Mouse (Mus musculus): ENCODE results near the gene Ccdc88b. TPM values are rescaled to one million over a fixed set of nuclear protein-coding genes. Genes with fewer than 3 reads are reported as not detected.
A peak's percentile ranks its signal among the peaks of the same experiment; 100 is the strongest.
"Not testable (repeated sequence)": the region's sequence is repeated elsewhere in the genome, so short reads cannot be mapped to it uniquely, and the experiment has no call there.

The Ccdc88b gene
- 22.9 and 55.2 TPM in 2 replicates for polyA plus RNA-seq (2012; ENCODE audit: insufficient read depth, low replicate concordance)

GRCm38 (mm10) chr19:6858031-6858430 lies at the start of gene Ccdc88b:
Ccdc88b (minus strand) TSS chr19:6858211.
- Histone ChIP-seq H3K9me3 (no peaks in the 10 kb centered on the region), H3K4me1 (peaks cover 79% of the 10 kb centered on the region), H3K36me3 (replicated peaks; ENCODE audit: low read length) (peaks cover 58% of the 10 kb centered on the region), H3K4me3 (replicated peaks) (peak within 1 kb of the TSS; percentile 90), H3K27me3 (replicated peaks) (no peaks in the 10 kb centered on the region)
- TF ChIP-seq GATA1 (IDR thresholded peaks at IDR 0.05; ENCODE audit: borderline replicate concordance, low read length) (no peak), FLI1 (IDR thresholded peaks at IDR 0.05; ENCODE audit: low read length) (no peak)

- no peaks in the 10 kb centered on the region for H3K27me3 ChIP-seq (replicated peaks)
- H3K4me1 ChIP-seq = peaks cover 68% of the 10 kb centered on the region
- TF ChIP-seq GATA1 (IDR thresholded peaks at IDR 0.05; ENCODE audit: borderline replicate concordance, low read length) = no peak
- TF ChIP-seq FLI1 (IDR thresholded peaks at IDR 0.05; ENCODE audit: low read length) = no peak
- peak overlapping the region; percentile 99 for H3K4me3 ChIP-seq (replicated peaks)
- peaks cover 64% of the 10 kb centered on the region for H3K36me3 ChIP-seq (replicated peaks; ENCODE audit: low read length)
- no peaks in the 10 kb centered on the region for H3K9me3 ChIP-seq
Observed at GRCm38 (mm10) chr19:6907094-6907493, 49.1 kb upstream of the Ccdc88b start.

DNA sequence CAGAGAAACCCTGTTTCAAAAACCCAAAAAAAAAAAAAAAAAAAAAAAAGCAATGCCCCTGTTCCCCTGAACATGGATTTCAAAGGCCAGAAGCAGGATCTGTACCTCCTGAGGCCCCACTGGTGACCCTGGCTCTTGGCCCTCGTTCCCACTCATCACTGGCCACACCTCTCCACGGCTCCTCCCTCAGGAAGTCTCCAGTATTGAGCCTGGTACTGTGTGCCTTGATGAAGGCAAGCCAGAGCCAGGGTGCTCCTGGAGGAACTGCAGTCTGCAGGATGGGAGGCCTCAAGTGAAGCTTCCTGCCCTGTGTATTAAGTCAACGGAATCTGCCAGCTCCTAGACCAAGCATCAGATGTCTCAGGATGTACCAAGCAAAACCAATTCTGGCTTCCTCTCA lies 48.2 kb upstream of the Ccdc88b start:
- TF ChIP-seq FLI1 (IDR thresholded peaks at IDR 0.05; ENCODE audit: low read length) (no peak), GATA1 (IDR thresholded peaks at IDR 0.05; ENCODE audit: borderline replicate concordance, low read length) (no peak)
- Histone ChIP-seq H3K36me3 (replicated peaks; ENCODE audit: low read length) (peaks cover 61% of the 10 kb centered on the region), H3K4me3 (replicated peaks) (no peak overlapping the region), H3K4me1 (peaks cover 68% of the 10 kb centered on the region), H3K9me3 (peaks cover 2% of the 10 kb centered on the region), H3K27me3 (replicated peaks) (no peaks in the 10 kb centered on the region)

GRCm38 (mm10) chr19:6905498-6906159 lies 47.6 kb upstream of the Ccdc88b start:
- Histone ChIP-seq H3K4me1 (peaks cover 66% of the 10 kb centered on the region), H3K9me3 (peaks cover 5% of the 10 kb centered on the region), H3K27me3 (replicated peaks) (no peaks in the 10 kb centered on the region), H3K36me3 (replicated peaks; ENCODE audit: low read length) (peaks cover 61% of the 10 kb centered on the region), H3K4me3 (replicated peaks) (no peak overlapping the region)
- TF ChIP-seq FLI1 (IDR thresholded peaks at IDR 0.05; ENCODE audit: low read length) (no peak), GATA1 (IDR thresholded peaks at IDR 0.05; ENCODE audit: borderline replicate concordance, low read length) (no peak)

GRCm38 (mm10) chr19:6904846-6905245 lies 46.8 kb upstream of the Ccdc88b start:
- no peak overlapping the region for H3K4me3 ChIP-seq (replicated peaks)
- TF ChIP-seq FLI1 (IDR thresholded peaks at IDR 0.05; ENCODE audit: low read length) (no peak), GATA1 (IDR thresholded peaks at IDR 0.05; ENCODE audit: borderline replicate concordance, low read length) (no peak)
- H3K9me3 ChIP-seq = peaks cover 12% of the 10 kb centered on the region
- peaks cover 63% of the 10 kb centered on the region for H3K36me3 ChIP-seq (replicated peaks; ENCODE audit: low read length)
- H3K27me3 ChIP-seq (replicated peaks) = no peaks in the 10 kb centered on the region
- peaks cover 62% of the 10 kb centered on the region for H3K4me1 ChIP-seq

DNA sequence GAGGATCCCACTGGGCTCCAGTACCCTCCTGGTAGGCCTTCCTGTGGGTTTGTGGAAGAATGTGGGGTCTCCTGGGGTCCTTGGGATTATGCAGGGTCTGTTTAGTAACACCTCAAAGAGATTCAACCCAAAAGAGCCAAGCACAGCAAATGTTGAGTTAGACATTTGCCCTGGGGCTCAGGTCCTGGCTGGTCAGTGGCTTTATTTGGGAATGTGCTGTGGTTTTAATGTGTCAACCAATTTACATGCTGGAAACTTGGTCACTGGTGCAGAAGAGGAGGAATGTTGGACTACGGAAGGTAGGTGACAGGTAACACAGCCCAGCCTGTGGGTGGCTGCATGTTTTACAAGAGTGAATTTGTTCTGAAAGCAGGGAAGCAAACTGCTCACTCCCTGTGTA lies 45.0 kb upstream of the Ccdc88b start:
- peaks cover 3% of the 10 kb centered on the region for H3K27me3 ChIP-seq (replicated peaks)
- H3K4me3 ChIP-seq (replicated peaks) = no peak overlapping the region
- H3K36me3 ChIP-seq (replicated peaks; ENCODE audit: low read length) = peaks cover 60% of the 10 kb centered on the region
- H3K9me3 ChIP-seq = peaks cover 19% of the 10 kb centered on the region
- no peak for TF ChIP-seq FLI1 (IDR thresholded peaks at IDR 0.05; ENCODE audit: low read length)
- no peak for TF ChIP-seq GATA1 (IDR thresholded peaks at IDR 0.05; ENCODE audit: borderline replicate concordance, low read length)
- peaks cover 57% of the 10 kb centered on the region for H3K4me1 ChIP-seq

GRCm38 (mm10) chr19:6899641-6900040 lies 41.6 kb upstream of the Ccdc88b start:
- Histone ChIP-seq H3K27me3 (replicated peaks) (peaks cover 3% of the 10 kb centered on the region), H3K4me3 (replicated peaks) (no peak overlapping the region), H3K4me1 (peaks cover 25% of the 10 kb centered on the region), H3K36me3 (replicated peaks; ENCODE audit: low read length) (peaks cover 26% of the 10 kb centered on the region), H3K9me3 (peaks cover 36% of the 10 kb centered on the region)
- TF ChIP-seq FLI1 (IDR thresholded peaks at IDR 0.05; ENCODE audit: low read length) = no peak
- TF ChIP-seq GATA1 (IDR thresholded peaks at IDR 0.05; ENCODE audit: borderline replicate concordance, low read length) = no peak

GRCm38 (mm10) chr19:6895608-6896305 lies 37.7 kb upstream of the Ccdc88b start:
- H3K4me3 ChIP-seq (replicated peaks); H3K27me3 ChIP-seq (replicated peaks); H3K36me3 ChIP-seq (replicated peaks; ENCODE audit: low read length): not testable (repeated sequence)
- H3K4me1 ChIP-seq = peaks cover 12% of the 10 kb centered on the region
- H3K9me3 ChIP-seq = peaks cover 31% of the 10 kb centered on the region

DNA sequence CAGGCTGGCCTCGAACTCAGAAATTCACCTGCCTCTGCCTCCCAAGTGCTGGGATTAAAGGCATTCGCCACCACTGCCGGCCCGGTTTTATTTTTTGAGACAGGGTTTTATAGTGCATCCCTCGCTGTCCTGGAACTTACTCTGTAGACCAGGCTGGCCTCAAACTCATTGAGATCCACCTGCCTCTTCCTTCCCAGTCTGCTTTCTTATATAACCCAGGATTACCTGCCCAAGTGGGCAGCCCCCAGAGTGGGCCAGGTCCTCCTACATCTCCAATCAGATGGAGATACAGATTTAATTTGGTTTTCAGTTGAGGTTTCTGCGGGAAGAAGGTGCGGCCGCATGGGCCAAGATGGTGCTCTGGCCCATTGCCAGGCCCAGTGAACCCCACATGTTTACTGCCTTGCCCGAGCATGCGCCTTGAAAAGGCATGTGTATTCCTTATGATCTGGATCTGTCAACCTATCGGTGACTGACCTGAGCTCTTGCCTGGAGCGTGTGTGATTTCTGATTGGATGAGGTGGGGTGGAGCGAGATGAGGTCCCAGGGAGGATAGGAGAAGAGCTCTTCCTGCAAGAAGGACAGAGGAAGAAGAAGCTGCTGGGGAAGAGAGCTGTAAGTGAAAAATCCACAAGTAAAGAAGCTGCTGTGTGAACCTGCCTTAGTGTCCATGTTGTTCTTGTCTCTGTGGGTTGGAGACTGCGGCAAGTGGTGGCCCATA lies 35.9 kb upstream of the Ccdc88b start:
- H3K4me3 ChIP-seq (replicated peaks) = no peak overlapping the region
- no peak for TF ChIP-seq GATA1 (IDR thresholded peaks at IDR 0.05; ENCODE audit: borderline replicate concordance, low read length)
- no peak for TF ChIP-seq FLI1 (IDR thresholded peaks at IDR 0.05; ENCODE audit: low read length)
- H3K27me3 ChIP-seq (replicated peaks) = peaks cover 3% of the 10 kb centered on the region
- peaks cover 12% of the 10 kb centered on the region for H3K4me1 ChIP-seq
- peaks cover 20% of the 10 kb centered on the region for H3K9me3 ChIP-seq
- no peaks in the 10 kb centered on the region for H3K36me3 ChIP-seq (replicated peaks; ENCODE audit: low read length)

DNA sequence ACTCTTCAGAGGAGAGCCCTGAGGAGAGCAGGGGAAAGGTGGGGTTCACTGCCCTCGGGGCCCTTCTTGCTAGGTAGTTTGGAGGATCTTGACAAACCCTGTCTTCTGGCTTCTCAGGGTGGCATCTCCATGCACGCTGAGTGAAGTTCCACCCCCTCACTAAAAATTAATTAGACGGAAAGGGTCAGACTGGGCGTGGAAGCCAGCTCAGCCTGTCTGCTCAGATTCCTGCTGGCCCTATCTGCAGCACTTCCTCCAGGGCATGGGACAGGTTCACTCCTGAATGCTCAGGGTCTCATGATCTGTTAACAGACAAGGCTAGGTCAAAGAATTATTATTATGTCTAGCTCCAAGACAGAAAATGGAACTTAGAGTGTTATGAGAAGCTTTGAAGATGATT lies 34.5 kb upstream of the Ccdc88b start:
- H3K36me3 ChIP-seq (replicated peaks; ENCODE audit: low read length) = no peaks in the 10 kb centered on the region
- no peak for TF ChIP-seq GATA1 (IDR thresholded peaks at IDR 0.05; ENCODE audit: borderline replicate concordance, low read length)
- TF ChIP-seq FLI1 (IDR thresholded peaks at IDR 0.05; ENCODE audit: low read length) = no peak
- no peak overlapping the region for H3K4me3 ChIP-seq (replicated peaks)
- H3K4me1 ChIP-seq = peaks cover 12% of the 10 kb centered on the region
- peaks cover 16% of the 10 kb centered on the region for H3K9me3 ChIP-seq
- no peaks in the 10 kb centered on the region for H3K27me3 ChIP-seq (replicated peaks)
